Mouse (Mus musculus): Measurements from ENCODE around the gene Cdc25b. TPM values are rescaled to one million over a fixed set of nuclear protein-coding genes. Genes with fewer than 3 reads are reported as not detected.

Gene Cdc25b
- 17.2 and 64.6 TPM in 2 replicates for polyA plus RNA-seq (2012; rRNA removed; ENCODE audit: low replicate concordance)

GRCm38 (mm10) chr2:131186771-131187601 lies at the start of gene Cdc25b, which contains the start of gene Spef1:
Gene Cdc25b, plus strand, starts transcription at chr2:131186949.
Gene Spef1, minus strand, starts transcription at chr2:131187282.

GRCm38 (mm10) chr2:131159938-131160581 lies 26.7 kb upstream of the Cdc25b start, which contains the start of gene 1700037H04Rik:
Gene 1700037H04Rik, minus strand, starts transcription at chr2:131160081.

GRCm38 (mm10) chr2:131179990-131180587 lies 6.7 kb upstream of the Cdc25b start, which contains the start of gene Cenpb:
Gene Cenpb, minus strand, starts transcription at chr2:131180067.

GRCm38 (mm10) chr2:131206778-131207177 lies 20.0 kb downstream of the Cdc25b start, which contains the start of gene Ap5s1:
Gene Ap5s1, plus strand, starts transcription at chr2:131207078.

GRCm38 (mm10) chr2:131233307-131234126 lies 46.8 kb downstream of the Cdc25b start, which contains the start of gene Mavs:
Gene Mavs, plus strand, starts transcription at chr2:131234063.

Other genes with a start within 250 kb of the Cdc25b start
- gene Gfra4, start 143.9 kb upstream of the Cdc25b start, polyA plus RNA-seq (2012; rRNA removed; ENCODE audit: low replicate concordance) = 10.7 and 39.6 TPM in 2 replicates
- gene Adam33, start 123.1 kb upstream of the Cdc25b start, polyA plus RNA-seq (2012; rRNA removed; ENCODE audit: low replicate concordance) = 21.7 and 41.1 TPM in 2 replicates
- 18.5 and 25.9 TPM in 2 replicates for gene Siglec1, start 100.2 kb upstream of the Cdc25b start, polyA plus RNA-seq (2012; rRNA removed; ENCODE audit: low replicate concordance)
- 32.4 and 75.2 TPM in 2 replicates for gene Hspa12b, start 59.7 kb upstream of the Cdc25b start, polyA plus RNA-seq (2012; rRNA removed; ENCODE audit: low replicate concordance)
- gene Gm11037, start 53.5 kb upstream of the Cdc25b start, polyA plus RNA-seq (2012; rRNA removed; ENCODE audit: low replicate concordance) = not detected in 2 replicates
- gene 1700037H04Rik, start 26.9 kb upstream of the Cdc25b start, polyA plus RNA-seq (2012; rRNA removed; ENCODE audit: low replicate concordance) = 260 and 383 TPM in 2 replicates
- 97.7 and 118 TPM in 2 replicates for gene Cenpb, start 6.9 kb upstream of the Cdc25b start, polyA plus RNA-seq (2012; rRNA removed; ENCODE audit: low replicate concordance)
- gene Spef1, start 333 bp downstream of the Cdc25b start, polyA plus RNA-seq (2012; rRNA removed; ENCODE audit: low replicate concordance) = 7.3 and 17.0 TPM in 2 replicates
- gene Ap5s1, start 20.1 kb downstream of the Cdc25b start, polyA plus RNA-seq (2012; rRNA removed; ENCODE audit: low replicate concordance) = 52.2 and 64.5 TPM in 2 replicates
- 95.2 and 115 TPM in 2 replicates for gene Mavs, start 47.1 kb downstream of the Cdc25b start, polyA plus RNA-seq (2012; rRNA removed; ENCODE audit: low replicate concordance)
- gene Pank2, start 75.5 kb downstream of the Cdc25b start, polyA plus RNA-seq (2012; rRNA removed; ENCODE audit: low replicate concordance) = 20.5 and 25.7 TPM in 2 replicates
- 15.0 and 15.6 TPM in 2 replicates for gene Rnf24, start 165.9 kb downstream of the Cdc25b start, polyA plus RNA-seq (2012; rRNA removed; ENCODE audit: low replicate concordance)

Measured in subcutaneous adipose tissue, adult 2 months (tissue).